ENCODE assay signal across 10 mouse cellular contexts in genomic region chr2:38533767-38534166, GRCm38 (mm10). TPM values are rescaled to one million over a fixed set of nuclear protein-coding genes. Genes with fewer than 3 reads are reported as not detected.
DNase-seq lines count a peak whose midpoint lies in the region; ATAC-seq lines count a peak whose summit lies in the region.
"Had no signal": no experiment of that assay in that cellular context is flagged by ENCODE, and none has a peak within 500 bp of the region (broad histone marks: within the 10 kb centered on the region; RNA-seq: fewer than 3 reads in every experiment).

No protein-coding gene starts in this region.

- H3K9me3 ChIP-seq in hindbrain, embryonic 10.5 days = no peaks in the 10 kb centered on the region
- H3K9me3 ChIP-seq in hindbrain, embryonic 13.5 days = no peaks in the 10 kb centered on the region
- no peaks in the 10 kb centered on the region for H3K9me3 ChIP-seq in embryonic facial prominence, embryonic 15.5 days (replicated peaks)
- no peaks in the 10 kb centered on the region for H3K9me3 ChIP-seq in liver, embryonic 11.5 days (ENCODE audit: control insufficient read depth, low read length)
- H3K9me3 ChIP-seq: megakaryocyte, embryonic 14.5 days had no signal

- DNase-seq in hindbrain, embryonic 10.5 days (ENCODE audit: low spot score) = no peak
- peak; percentile 69 for DNase-seq in Muller cell, postnatal 12 days (ENCODE audit: inconsistent ontology term)
- no peak for DNase-seq in liver, embryonic 11.5 days (ENCODE audit: low spot score)
- no peak for DNase-seq in spleen, postnatal 36 days (ENCODE audit: low spot score in 2 of 2)
- DNase-seq in cerebellum, adult 11-12 months = no peak
- no peak for DNase-seq in left cerebral cortex, adult 9 months (ENCODE audit: low spot score in 2 of 2)
- DNase-seq: cerebellum, adult 11 months had no signal

- H3K36me3 ChIP-seq in hindbrain, embryonic 10.5 days = no peaks in the 10 kb centered on the region
- no peaks in the 10 kb centered on the region for H3K36me3 ChIP-seq in hindbrain, embryonic 13.5 days
- no peaks in the 10 kb centered on the region; the same call in 1 of the 2 replicates for H3K36me3 ChIP-seq in embryonic facial prominence, embryonic 15.5 days
- H3K36me3 ChIP-seq in liver, embryonic 11.5 days (ENCODE audit: control insufficient read depth, insufficient read depth, low read length) = no peaks in the 10 kb centered on the region

- H3K4me1 ChIP-seq in hindbrain, embryonic 10.5 days (replicated peaks) = peaks cover 81% of the 10 kb centered on the region
- H3K4me1 ChIP-seq in hindbrain, embryonic 13.5 days (replicated peaks) = peaks cover 76% of the 10 kb centered on the region
- H3K4me1 ChIP-seq in embryonic facial prominence, embryonic 15.5 days = peaks cover 71% of the 10 kb centered on the region
- H3K4me1 ChIP-seq in liver, embryonic 11.5 days (replicated peaks; ENCODE audit: control insufficient read depth, insufficient read depth, low read length) = peaks cover 79% of the 10 kb centered on the region

- H3K4me3 ChIP-seq in hindbrain, embryonic 10.5 days = no peak overlapping the region
- no peak overlapping the region for H3K4me3 ChIP-seq in hindbrain, embryonic 13.5 days
- no peak overlapping the region for H3K4me3 ChIP-seq in embryonic facial prominence, embryonic 15.5 days (replicated peaks)
- no peak overlapping the region for H3K4me3 ChIP-seq in liver, embryonic 11.5 days (ENCODE audit: low read depth, low read length)

- H3K27me3 ChIP-seq in hindbrain, embryonic 10.5 days (ENCODE audit: insufficient read depth, poor library complexity, severe bottlenecking) = no peaks in the 10 kb centered on the region
- H3K27me3 ChIP-seq in hindbrain, embryonic 13.5 days = no peaks in the 10 kb centered on the region
- H3K27me3 ChIP-seq in embryonic facial prominence, embryonic 15.5 days = no peaks in the 10 kb centered on the region
- no peaks in the 10 kb centered on the region for H3K27me3 ChIP-seq in liver, embryonic 11.5 days (replicated peaks; ENCODE audit: control insufficient read depth, insufficient read depth, low read length)

- H3K4me2 ChIP-seq in hindbrain, embryonic 13.5 days = no peak overlapping the region
- H3K4me2 ChIP-seq in embryonic facial prominence, embryonic 15.5 days (replicated peaks) = no peak overlapping the region
- H3K4me2 ChIP-seq in liver, embryonic 11.5 days = peak overlapping the region; percentile 44

- 63% methylated on average over 6 of the region's 6 CpGs for WGBS in hindbrain, embryonic 10.5 days
- 69% methylated on average over 6 of the region's 6 CpGs for WGBS in hindbrain, embryonic 13.5 days
- WGBS in embryonic facial prominence, embryonic 15.5 days = 36% methylated on average over 6 of the region's 6 CpGs
- 45% methylated on average over 6 of the region's 6 CpGs for WGBS in liver, embryonic 11.5 days

- no peak overlapping the region for H3K9ac ChIP-seq in hindbrain, embryonic 13.5 days
- no peak overlapping the region for H3K9ac ChIP-seq in embryonic facial prominence, embryonic 15.5 days
- H3K9ac ChIP-seq in liver, embryonic 11.5 days (ENCODE audit: low read depth, low read length) = peak overlapping the region; percentile 32; the same call in 1 of the 2 replicates

- H3K27ac ChIP-seq in hindbrain, embryonic 10.5 days = peak overlapping the region; percentile 57
- H3K27ac ChIP-seq in hindbrain, embryonic 13.5 days = no peak overlapping the region
- 0 out of 2 replicates have a peak overlapping the region, but pooled peaks have one; percentile 11 for H3K27ac ChIP-seq in embryonic facial prominence, embryonic 15.5 days (replicated peaks)
- H3K27ac ChIP-seq in liver, embryonic 11.5 days (ENCODE audit: low read depth, low read length) = peak overlapping the region; percentile 50

- no peak for ATAC-seq in hindbrain, embryonic 13.5 days (ENCODE audit: low FRiP score)
- no peak for ATAC-seq in embryonic facial prominence, embryonic 15.5 days (ENCODE audit: insufficient number of reproducible peaks, low FRiP score, low TSS enrichment, low read depth)
- no peak for ATAC-seq in liver, embryonic 11.5 days (replicated peaks; ENCODE audit: low FRiP score)

RNA-seq across cellular contexts. Expression of gene Nek6, which starts 22.3 kb away (rescaled TPM):
- 68.8 and 77.5 TPM in 2 replicates for polyA plus RNA-seq in hindbrain, embryonic 10.5 days (2016; fragmentation: Nextera tagmentation; extraction: Ambion mirVana)
- 57.3 and 58.0 TPM in 2 replicates for polyA plus RNA-seq in hindbrain, embryonic 13.5 days (2015; fragmentation: Nextera tagmentation; extraction: Ambion mirVana)
- polyA plus RNA-seq in embryonic facial prominence, embryonic 15.5 days (2015; fragmentation: Nextera tagmentation; extraction: Ambion mirVana) = 92.8 and 95.3 TPM in 2 replicates
- polyA plus RNA-seq in liver, embryonic 11.5 days (2014; fragmentation: Nextera tagmentation; extraction: Ambion mirVana) = 64.9 and 66.2 TPM in 2 replicates
